Mouse (Mus musculus): ENCODE data around the gene Tnrc6c. TPM values are rescaled to one million over a fixed set of nuclear protein-coding genes. Genes with fewer than 3 reads are reported as not detected.

Tnrc6c gene
- polyA plus RNA-seq, 1 experiment from 2014 or later: 2.4 TPM

DNA sequence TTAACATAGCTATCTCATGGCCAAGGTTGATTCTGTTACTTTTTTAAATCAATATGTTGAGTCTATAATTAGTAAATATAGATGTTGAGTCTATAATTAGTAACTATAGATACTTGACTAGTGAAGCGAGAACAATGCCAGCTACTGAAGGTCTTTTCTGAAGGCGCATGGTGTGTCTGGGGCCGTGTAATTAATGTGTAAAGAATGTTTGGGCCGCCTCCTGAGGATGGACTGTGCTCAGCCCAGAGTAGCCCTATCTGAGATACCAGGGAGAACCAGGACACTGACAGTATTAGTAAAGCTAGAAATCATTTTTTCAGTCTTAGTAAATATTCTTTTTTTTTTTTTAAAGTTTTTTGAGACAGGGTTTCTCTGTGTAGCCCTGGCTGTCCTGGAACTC, 46.8 kb downstream of the Tnrc6c start:
- Histone ChIP-seq H3K9ac (no peak overlapping the region), H3K4me3 (replicated peaks) (no peak overlapping the region), H3K36me3 (replicated peaks) (peaks cover 15% of the 10 kb centered on the region; the same call in 1 of the 2 replicates), H3K9me3 (replicated peaks) (no peaks in the 10 kb centered on the region), H3K27ac (replicated peaks) (no peak overlapping the region), H3K4me1 (replicated peaks) (peaks cover 18% of the 10 kb centered on the region), H3K27me3 (no peaks in the 10 kb centered on the region), H3K4me2 (no peak overlapping the region)
- ATAC-seq (ENCODE audit: insufficient read depth): no peak
- 74% methylated on average over 4 of the region's 4 CpGs for WGBS (ENCODE audit: insufficient replicate concordance)

DNA sequence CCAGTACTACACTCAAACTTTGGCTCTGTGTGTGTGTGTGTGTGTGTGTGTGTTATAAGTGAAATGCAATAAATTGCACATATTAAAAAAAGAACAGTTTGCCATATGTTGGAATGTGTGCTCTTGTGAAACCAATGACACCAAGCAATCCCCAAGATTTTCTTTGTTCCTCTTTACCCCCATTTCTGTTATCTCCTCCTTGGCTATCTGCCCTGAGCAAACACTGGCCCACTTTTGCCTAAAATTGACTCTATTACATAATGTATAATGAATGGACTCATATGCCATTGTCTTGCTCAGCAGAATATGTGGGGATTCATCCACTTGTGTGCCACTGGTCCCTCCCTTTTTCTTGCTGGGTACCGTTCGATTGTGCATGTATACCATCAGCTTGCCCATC, 52.2 kb downstream of the Tnrc6c start:
- no peak overlapping the region for H3K4me2 ChIP-seq
- no peak overlapping the region for H3K4me3 ChIP-seq (replicated peaks)
- H3K9ac ChIP-seq: no peak overlapping the region
- no peaks in the 10 kb centered on the region for H3K4me1 ChIP-seq (replicated peaks)
- H3K9me3 ChIP-seq (replicated peaks): no peaks in the 10 kb centered on the region
- H3K36me3 ChIP-seq (replicated peaks): peaks cover 21% of the 10 kb centered on the region; the same call in 1 of the 2 replicates
- WGBS (ENCODE audit: insufficient replicate concordance): 88% methylated on average over 2 of the region's 2 CpGs
- no peak overlapping the region for H3K27ac ChIP-seq (replicated peaks)
- H3K27me3 ChIP-seq: no peaks in the 10 kb centered on the region
- no peak for ATAC-seq (ENCODE audit: insufficient read depth)

DNA sequence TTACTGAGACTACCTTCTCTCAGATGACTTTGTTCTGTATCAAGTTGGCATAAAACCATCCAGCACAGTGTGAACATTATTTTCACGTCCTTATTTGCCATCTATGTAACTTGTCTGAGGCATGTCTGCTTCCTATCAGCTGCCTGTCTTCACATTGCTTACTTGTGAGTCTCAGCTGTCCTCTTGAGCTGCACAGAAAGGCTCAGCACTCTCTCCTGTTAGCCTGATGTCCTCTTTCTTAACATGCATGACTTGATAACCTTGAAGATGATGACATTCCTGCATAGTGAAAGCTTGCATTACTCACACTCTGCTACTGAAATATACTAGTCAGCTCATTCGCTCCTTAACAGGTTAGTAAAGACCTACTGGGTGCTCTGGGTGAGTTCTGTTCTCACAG, 53.1 kb downstream of the Tnrc6c start:
- Histone ChIP-seq H3K9me3 (replicated peaks) (no peaks in the 10 kb centered on the region), H3K27ac (replicated peaks) (no peak overlapping the region)

DNA sequence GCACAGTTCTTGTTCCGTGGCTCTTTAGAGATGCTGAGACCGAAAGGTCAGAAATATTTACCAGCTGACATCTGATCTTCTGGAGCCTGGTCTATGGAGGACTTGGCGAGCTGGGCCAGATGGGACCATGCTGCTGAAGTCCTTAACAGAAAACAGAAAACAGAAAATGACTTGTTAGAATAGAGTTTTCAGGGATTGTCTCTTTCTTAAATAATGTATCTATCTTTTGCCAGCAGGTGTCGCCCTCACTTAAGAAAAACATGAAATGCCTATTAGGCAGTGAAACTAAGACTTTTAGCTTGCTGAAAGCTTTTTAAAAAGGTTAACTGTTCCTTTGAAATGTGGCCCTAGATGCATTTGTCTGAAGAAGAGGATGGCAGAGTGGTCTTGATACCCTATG, 55.2 kb downstream of the Tnrc6c start:
- H3K4me1 ChIP-seq (replicated peaks): no peaks in the 10 kb centered on the region
- no peak for ATAC-seq (ENCODE audit: insufficient read depth)
- 56% methylated on average over 4 of the region's 4 CpGs for WGBS (ENCODE audit: insufficient replicate concordance)
- H3K9ac ChIP-seq: no peak overlapping the region
- H3K27ac ChIP-seq (replicated peaks): no peak overlapping the region
- no peaks in the 10 kb centered on the region for H3K27me3 ChIP-seq
- peaks cover 13% of the 10 kb centered on the region for H3K36me3 ChIP-seq (replicated peaks)
- no peak overlapping the region for H3K4me2 ChIP-seq
- H3K4me3 ChIP-seq (replicated peaks): no peak overlapping the region
- no peaks in the 10 kb centered on the region for H3K9me3 ChIP-seq (replicated peaks)

More for the DNA sequence above, 53.1 kb downstream of the Tnrc6c start:
- Histone ChIP-seq H3K36me3 (replicated peaks) (peaks cover 17% of the 10 kb centered on the region; the same call in 1 of the 2 replicates), H3K4me1 (replicated peaks) (no peaks in the 10 kb centered on the region), H3K27me3 (no peaks in the 10 kb centered on the region), H3K4me3 (replicated peaks) (no peak overlapping the region), H3K9ac (no peak overlapping the region), H3K4me2 (no peak overlapping the region)
- no peak for ATAC-seq (ENCODE audit: insufficient read depth)
- WGBS (ENCODE audit: insufficient replicate concordance): 72% methylated on average over 2 of the region's 2 CpGs

DNA sequence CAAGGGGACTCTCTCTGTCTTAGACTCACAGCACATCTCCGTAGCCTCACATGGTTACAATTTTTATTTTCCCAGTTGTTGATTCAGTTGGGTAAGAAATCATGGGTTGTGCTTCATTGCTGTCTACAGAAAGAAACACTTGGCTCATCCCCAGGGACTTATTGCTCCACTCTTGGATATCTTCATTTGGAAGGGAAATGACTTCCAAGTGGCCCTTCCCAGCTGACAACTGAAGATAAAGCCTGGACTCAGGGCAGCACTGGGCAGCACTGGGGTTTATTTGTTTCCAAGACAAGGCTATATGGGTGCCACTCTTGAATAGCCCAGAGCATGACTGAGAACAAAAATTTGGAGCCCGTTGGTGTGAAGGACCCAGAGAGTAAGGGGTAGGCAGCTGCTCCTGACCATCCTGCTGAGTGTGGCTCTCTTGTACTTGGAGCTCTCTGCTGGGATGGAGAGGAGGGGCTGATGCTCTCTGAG, 56.8 kb downstream of the Tnrc6c start:
- Histone ChIP-seq H3K27ac (replicated peaks) (no peak overlapping the region), H3K36me3 (replicated peaks) (peaks cover 26% of the 10 kb centered on the region), H3K27me3 (no peaks in the 10 kb centered on the region), H3K4me2 (no peak overlapping the region), H3K9ac (no peak overlapping the region), H3K4me1 (replicated peaks) (no peaks in the 10 kb centered on the region), H3K4me3 (replicated peaks) (no peak overlapping the region), H3K9me3 (replicated peaks) (no peaks in the 10 kb centered on the region)
- ATAC-seq (ENCODE audit: insufficient read depth): no peak
- WGBS (ENCODE audit: insufficient replicate concordance): 71% methylated on average over 2 of the region's 2 CpGs

DNA sequence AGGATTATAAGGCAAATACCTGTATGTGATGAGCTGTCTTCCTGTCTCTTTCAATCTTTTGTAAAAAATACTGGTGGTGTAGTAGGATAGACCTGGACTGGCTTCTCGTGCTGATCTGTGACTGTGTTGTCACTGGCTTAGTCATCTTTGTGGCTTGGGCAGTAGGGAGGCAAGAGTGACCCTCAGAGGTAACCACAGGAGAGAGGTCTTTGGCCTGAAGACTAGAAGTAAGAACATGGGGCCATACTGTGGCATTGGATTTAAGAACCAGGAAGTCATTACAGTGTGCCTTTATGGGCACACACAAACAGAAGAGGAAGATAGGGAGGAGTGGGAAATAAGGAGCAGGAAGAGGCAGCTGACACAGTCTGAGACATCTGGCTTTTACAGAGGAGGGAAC, 58.0 kb downstream of the Tnrc6c start:
- 36% methylated on average over 1 of the region's 1 CpGs for WGBS (ENCODE audit: insufficient replicate concordance)
- Histone ChIP-seq H3K36me3 (replicated peaks) (peaks cover 32% of the 10 kb centered on the region), H3K4me1 (replicated peaks) (no peaks in the 10 kb centered on the region)

DNA sequence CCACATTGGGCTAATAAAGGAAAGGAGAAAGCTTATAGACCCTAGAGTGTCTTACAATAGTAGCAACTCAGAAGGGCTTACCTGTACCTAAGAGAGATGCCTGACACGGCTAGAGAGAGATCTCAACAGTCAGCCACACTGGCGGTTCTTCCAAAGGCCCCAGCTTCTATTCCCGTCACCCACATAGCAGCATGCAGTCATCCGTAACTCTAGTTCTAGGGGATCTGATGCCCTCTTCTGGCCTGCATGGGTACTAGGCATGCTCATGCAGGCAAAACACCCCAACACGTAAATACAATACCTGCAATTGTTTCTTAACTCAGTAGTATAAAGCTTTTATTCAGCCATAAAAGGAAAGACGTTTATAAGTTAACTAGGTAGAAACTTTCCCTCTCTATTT, 59.3 kb downstream of the Tnrc6c start:
- Histone ChIP-seq H3K4me1 (replicated peaks) (no peaks in the 10 kb centered on the region), H3K27me3 (no peaks in the 10 kb centered on the region), H3K27ac (replicated peaks) (no peak overlapping the region), H3K4me2 (no peak overlapping the region), H3K9ac (no peak overlapping the region), H3K4me3 (replicated peaks) (no peak overlapping the region), H3K9me3 (replicated peaks) (no peaks in the 10 kb centered on the region), H3K36me3 (replicated peaks) (peaks cover 40% of the 10 kb centered on the region)
- ATAC-seq (ENCODE audit: insufficient read depth): no peak
- 84% methylated on average over 6 of the region's 6 CpGs for WGBS (ENCODE audit: insufficient replicate concordance)

More for the DNA sequence above, 58.0 kb downstream of the Tnrc6c start:
- Histone ChIP-seq H3K9ac (no peak overlapping the region), H3K4me2 (no peak overlapping the region), H3K27me3 (no peaks in the 10 kb centered on the region), H3K9me3 (replicated peaks) (no peaks in the 10 kb centered on the region), H3K4me3 (replicated peaks) (no peak overlapping the region), H3K27ac (replicated peaks) (no peak overlapping the region)
- ATAC-seq (ENCODE audit: insufficient read depth): no peak

DNA sequence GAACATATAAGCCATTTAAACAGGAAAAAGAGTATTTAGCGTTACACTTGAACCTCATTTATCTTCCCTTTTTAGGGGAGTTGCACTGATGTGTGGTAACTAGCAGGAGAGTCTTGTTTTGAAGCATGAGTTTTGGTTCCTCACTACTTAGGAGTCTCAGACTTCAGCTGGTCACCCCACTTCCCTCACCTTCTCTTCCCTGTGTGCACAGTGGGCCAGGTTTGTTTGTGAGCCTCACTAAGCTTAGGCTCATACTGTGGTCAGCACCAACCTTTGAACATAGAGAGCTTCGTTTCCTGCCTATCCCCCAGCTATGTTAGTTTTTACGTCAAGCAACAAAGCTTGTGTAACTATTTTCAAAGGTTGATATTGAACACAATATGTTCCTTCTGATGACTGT, 64.7 kb downstream of the Tnrc6c start:
- WGBS (ENCODE audit: insufficient replicate concordance): 80% methylated on average over 3 of the region's 3 CpGs

DNA sequence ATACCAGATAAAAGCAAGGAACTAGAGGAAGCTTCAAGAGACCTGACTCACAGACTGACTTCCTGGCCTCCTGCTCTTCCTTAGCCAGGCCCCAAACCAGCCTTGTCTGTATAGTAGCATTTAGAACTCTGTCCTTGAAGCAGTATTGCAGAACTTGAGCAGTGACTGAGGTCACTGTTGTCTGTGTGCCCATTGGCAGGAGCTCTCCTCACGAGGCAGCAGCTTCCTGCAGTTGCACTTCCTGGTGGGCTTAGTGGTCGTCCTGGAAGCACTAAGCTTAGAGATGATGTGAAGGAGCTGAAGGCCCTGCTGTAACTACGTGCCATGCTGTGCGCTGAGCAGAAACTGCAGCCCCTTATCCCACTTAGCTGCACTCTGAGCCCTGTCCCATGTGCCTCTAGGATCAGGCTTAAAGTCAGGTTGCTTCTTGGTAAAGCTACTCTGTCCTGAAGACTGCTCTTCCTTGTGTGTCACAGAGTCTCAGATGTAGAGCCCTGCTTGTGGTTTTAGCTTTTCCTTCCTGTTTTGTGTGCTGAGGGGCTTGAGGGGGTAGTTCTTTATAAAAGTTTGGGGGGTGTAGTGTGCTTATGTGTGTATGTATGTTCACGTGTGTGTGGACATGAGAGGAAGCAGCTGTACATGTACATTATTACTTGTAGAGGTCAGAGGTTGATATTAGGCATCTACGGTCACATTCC, 70.7 kb downstream of the Tnrc6c start:
- peak overlapping the region; percentile 19; the same call in 1 of the 2 replicates for H3K27ac ChIP-seq (replicated peaks)
- H3K27me3 ChIP-seq: no peaks in the 10 kb centered on the region
- ATAC-seq (ENCODE audit: insufficient read depth): no peak
- peaks cover 6% of the 10 kb centered on the region for H3K4me1 ChIP-seq (replicated peaks)
- WGBS (ENCODE audit: insufficient replicate concordance): 40% methylated on average over 6 of the region's 6 CpGs
- H3K9ac ChIP-seq: no peak overlapping the region
- no peak overlapping the region for H3K4me3 ChIP-seq (replicated peaks)
- H3K4me2 ChIP-seq: no peak overlapping the region
- no peaks in the 10 kb centered on the region for H3K9me3 ChIP-seq (replicated peaks)
- peaks cover 31% of the 10 kb centered on the region for H3K36me3 ChIP-seq (replicated peaks)

More for the DNA sequence above, 64.7 kb downstream of the Tnrc6c start:
- no peak overlapping the region for H3K4me2 ChIP-seq
- H3K4me3 ChIP-seq (replicated peaks): no peak overlapping the region
- H3K9me3 ChIP-seq (replicated peaks): no peaks in the 10 kb centered on the region
- no peak overlapping the region for H3K27ac ChIP-seq (replicated peaks)
- no peaks in the 10 kb centered on the region for H3K4me1 ChIP-seq (replicated peaks)
- peaks cover 63% of the 10 kb centered on the region for H3K36me3 ChIP-seq (replicated peaks)
- H3K27me3 ChIP-seq: no peaks in the 10 kb centered on the region
- no peak overlapping the region for H3K9ac ChIP-seq
- ATAC-seq (ENCODE audit: insufficient read depth): no peak

DNA sequence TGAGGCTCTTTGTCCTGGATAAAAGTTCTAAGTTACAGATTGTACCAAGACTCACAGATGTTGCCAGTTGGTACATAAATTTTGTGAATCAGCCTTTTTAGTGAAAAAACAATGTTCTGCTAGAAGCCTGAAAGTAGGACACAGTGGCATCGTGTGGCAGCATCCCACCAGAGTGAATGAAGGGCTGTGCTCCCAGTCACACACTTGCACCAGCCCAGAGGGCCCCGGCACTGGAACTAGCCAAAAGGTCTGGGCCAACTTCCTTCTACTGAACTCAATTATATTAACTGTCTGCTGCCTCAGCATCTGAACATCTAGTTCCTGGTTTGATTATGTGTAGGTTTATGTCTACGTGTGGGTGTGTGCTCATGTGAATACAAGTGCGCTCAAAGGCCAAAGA, 72.9 kb downstream of the Tnrc6c start:
- no peak for ATAC-seq (ENCODE audit: insufficient read depth)
- WGBS (ENCODE audit: insufficient replicate concordance): 70% methylated on average over 4 of the region's 4 CpGs
- H3K4me1 ChIP-seq (replicated peaks): peaks cover 11% of the 10 kb centered on the region

DNA sequence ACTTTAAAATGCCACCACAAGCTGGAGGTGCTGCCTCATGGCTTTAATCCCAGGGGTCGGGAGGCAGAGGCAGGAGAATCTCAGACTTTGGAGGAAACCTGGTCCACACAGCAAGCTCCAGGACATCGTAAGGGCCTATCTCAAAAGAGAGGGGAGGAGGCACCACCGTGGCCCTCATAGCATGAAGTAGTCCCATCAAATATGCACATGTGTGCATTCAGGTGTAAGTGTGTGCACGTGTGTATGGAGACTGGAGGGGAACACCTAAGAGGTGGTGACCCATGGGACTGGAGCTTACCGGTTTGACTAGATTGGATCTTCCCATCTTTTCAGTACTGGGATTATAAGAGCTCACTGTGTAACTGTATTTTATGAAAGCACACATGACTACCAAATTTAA, 74.2 kb downstream of the Tnrc6c start:
- H3K27ac ChIP-seq (replicated peaks): no peak overlapping the region
- H3K36me3 ChIP-seq (replicated peaks): no peaks in the 10 kb centered on the region
- no peaks in the 10 kb centered on the region for H3K9me3 ChIP-seq (replicated peaks)
- H3K4me2 ChIP-seq: no peak overlapping the region
- peaks cover 11% of the 10 kb centered on the region for H3K4me1 ChIP-seq (replicated peaks)
- no peaks in the 10 kb centered on the region for H3K27me3 ChIP-seq
- ATAC-seq (ENCODE audit: insufficient read depth): no peak
- 79% methylated on average over 5 of the region's 5 CpGs for WGBS (ENCODE audit: insufficient replicate concordance)
- H3K4me3 ChIP-seq (replicated peaks): no peak overlapping the region
- no peak overlapping the region for H3K9ac ChIP-seq

More for the DNA sequence above, 72.9 kb downstream of the Tnrc6c start:
- Histone ChIP-seq H3K27ac (replicated peaks) (no peak overlapping the region), H3K36me3 (replicated peaks) (peaks cover 9% of the 10 kb centered on the region; the same call in 1 of the 2 replicates), H3K4me3 (replicated peaks) (no peak overlapping the region), H3K9me3 (replicated peaks) (no peaks in the 10 kb centered on the region), H3K4me2 (no peak overlapping the region), H3K27me3 (no peaks in the 10 kb centered on the region), H3K9ac (no peak overlapping the region)

DNA sequence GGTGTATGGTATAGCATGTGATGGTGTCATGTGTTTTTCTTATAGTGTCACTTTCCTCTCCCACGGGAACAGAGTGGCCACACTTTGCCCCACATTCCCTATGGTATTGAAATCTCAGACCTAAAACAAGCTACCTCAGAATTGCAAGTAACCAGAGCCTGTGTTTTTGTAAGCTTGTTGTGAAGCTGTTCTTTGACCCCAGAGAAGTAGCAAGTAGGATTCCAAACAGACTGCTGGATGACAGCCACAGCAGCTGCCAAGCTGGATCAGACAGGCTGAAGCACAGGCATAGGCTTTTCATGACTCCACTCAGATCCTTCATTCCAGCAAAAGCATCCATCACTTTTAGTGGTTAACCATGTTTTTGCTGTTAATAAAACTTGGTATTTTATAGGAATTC, 74.8 kb downstream of the Tnrc6c start:
- 73% methylated on average over 1 of the region's 1 CpGs for WGBS (ENCODE audit: insufficient replicate concordance)
- no peak overlapping the region for H3K4me3 ChIP-seq (replicated peaks)
- H3K9me3 ChIP-seq (replicated peaks): no peaks in the 10 kb centered on the region
- ATAC-seq (ENCODE audit: insufficient read depth): no peak
- no peaks in the 10 kb centered on the region for H3K27me3 ChIP-seq
- no peak overlapping the region for H3K27ac ChIP-seq (replicated peaks)
- H3K4me1 ChIP-seq (replicated peaks): peaks cover 11% of the 10 kb centered on the region
- no peak overlapping the region for H3K9ac ChIP-seq
- no peaks in the 10 kb centered on the region for H3K36me3 ChIP-seq (replicated peaks)
- H3K4me2 ChIP-seq: no peak overlapping the region
